Mouse (Mus musculus) layer of hippocampus, adult 8-10 months (tissue): ENCODE data around the gene Olfr281. TPM values are rescaled to one million over a fixed set of nuclear protein-coding genes. Genes with fewer than 3 reads are reported as not detected.

ENCODE experiments used
- DNase-seq, 2 experiments: peaks; one replicate each; pipeline ENCODE4 v3.0.0; 2022; ENCODE audit warnings: low spot score in 2 of 2
- total RNA-seq, 4 experiments: library from RNA; stranded (reverse); gene quantifications; 2 replicates each; pipeline ENCODE4 v1.2.4; 2022

The Olfr281 gene
- total RNA-seq, 4 experiments from 2014 or later: not detected

GRCm38 (mm10) chr15:98483907-98484886 lies 31.8 kb downstream of the Olfr281 start:
- DNase-seq: no peak

DNA sequence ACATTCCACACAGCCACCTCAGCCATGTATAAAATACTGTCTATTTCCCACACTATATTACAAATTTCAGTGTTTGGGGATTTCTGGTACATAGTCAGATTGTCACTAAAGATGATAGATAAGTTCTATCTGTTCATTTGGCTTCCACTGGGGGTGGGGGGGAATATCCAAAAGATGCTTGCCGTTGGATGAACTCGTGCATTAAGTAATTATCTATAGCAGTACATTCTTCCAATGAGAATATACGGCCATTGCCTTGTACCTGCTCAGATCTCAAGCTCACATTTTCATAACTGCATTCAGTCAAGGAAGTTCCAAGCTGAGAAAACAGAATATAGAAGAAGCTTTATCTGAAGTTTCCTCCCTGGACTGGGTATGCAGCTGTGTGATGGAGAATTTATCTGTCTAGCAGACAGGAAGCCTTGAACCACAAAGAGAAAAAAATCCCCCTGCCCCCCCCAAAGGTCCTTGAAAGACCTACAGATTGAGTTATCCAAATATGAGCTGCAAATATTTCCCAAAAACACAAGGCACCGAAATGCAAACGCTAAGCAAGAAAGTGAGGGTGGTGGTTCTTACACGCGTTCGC lies 34.1 kb downstream of the Olfr281 start:
- no peak for DNase-seq

DNA sequence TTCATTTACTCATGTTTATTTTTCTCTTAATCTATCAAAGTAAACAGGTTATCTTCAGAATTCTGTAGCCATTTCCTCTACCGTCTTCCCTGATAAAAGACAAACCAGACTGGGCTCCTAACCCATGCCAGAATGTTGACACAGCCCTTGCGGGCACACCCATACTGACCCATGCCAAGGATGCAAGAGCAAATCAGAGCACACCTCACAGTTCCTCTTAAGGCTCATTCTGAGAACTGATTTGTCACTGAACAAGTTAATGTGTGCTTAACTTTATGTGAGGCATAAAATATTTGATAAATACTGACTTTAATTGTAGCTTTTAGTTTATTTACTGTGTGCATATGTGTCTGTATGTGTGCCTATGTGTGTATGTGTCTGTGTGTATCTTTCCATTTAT lies 38.9 kb downstream of the Olfr281 start:
- no peak for DNase-seq

DNA sequence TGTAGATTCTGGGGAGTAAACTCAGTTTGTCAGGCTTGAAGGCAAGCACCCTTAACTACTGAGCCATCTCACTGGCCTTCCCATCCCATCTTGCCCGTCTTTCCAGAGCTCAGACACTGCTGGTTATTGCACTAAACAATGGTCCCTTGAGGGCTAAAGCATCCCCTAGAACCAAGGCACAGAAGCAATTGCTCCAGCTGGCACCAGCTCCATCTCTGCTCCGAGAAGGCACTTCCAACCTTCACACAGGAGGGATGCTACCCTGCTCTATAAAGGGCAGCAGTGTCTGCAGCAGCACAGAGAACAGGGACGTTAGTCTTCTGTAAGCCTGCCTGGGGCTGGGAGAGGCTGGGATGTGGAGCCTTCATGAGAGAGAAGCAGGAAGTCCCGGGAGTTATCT lies 39.7 kb downstream of the Olfr281 start, which contains the start of gene Olfr279:
TSS of gene Olfr279 (plus strand) at position 301 of the 400 bp plus-strand sequence.
- DNase-seq: no peak

GRCm38 (mm10) chr15:98497631-98498030 lies 45.2 kb downstream of the Olfr281 start:
- no peak for DNase-seq

- no peak for DNase-seq
These were observed 50.9 kb downstream of the Olfr281 start for GRCm38 (mm10) chr15:98503317-98503716.

DNA sequence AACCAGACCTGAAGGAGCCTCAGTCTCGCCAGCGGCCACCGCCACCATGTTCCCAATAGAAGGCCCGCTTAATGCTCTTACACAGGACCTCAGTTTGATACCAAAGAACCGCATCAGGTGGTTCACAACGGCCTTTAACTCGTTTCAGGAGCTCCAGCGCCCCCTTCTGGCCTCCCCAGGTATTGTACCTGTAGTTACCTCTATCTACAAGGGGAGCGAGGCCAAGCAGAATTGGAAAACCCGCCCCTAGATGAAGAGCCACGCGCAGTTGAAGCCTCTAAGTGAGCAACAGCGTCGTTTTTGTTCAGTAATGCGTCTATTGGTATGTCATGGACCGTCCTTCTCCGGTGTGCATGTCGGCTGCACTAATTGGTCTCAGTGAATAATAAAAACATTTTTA lies 52.1 kb downstream of the Olfr281 start:
- peak in 1 of 2 experiments; percentile 52 for DNase-seq

DNA sequence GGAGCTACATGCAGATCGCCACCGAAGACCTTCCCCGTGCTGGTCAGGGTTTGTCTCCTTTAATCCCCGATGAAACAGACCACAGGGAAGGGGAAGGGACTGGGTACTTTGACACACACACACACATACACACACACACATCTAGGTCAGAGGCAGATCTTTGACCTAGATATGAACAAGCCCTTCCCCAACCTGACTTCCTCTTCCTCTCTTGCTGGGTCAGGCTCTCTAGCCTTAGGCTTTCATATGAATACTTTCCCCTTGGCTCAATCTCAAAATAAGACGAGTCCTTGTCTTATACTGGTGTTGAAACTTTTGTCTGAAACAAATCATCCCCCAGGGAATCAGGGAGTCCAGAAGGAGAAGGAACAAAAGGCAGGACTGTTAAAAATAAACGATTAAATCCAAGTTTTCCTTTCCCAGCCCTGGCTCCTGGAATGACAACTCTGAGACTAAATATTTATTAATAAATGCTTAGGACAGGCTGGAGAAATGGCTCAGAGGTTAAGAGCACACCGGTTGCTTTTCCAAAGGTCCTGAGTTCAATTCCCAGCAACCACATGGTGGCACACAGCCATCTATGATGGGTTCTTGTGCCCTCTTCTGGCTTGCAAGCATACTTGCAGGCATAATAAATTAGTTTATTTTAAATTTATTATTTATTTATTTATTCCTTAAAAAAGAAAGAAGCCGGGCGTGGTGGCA lies 54.0 kb downstream of the Olfr281 start:
- DNase-seq: no peak

GRCm38 (mm10) chr15:98507321-98507720 lies 54.9 kb downstream of the Olfr281 start:
- no peak for DNase-seq

GRCm38 (mm10) chr15:98509387-98509786 lies 57.0 kb downstream of the Olfr281 start:
- DNase-seq: no peak

Other genes with a start within 250 kb of the Olfr281 start
- under 1 TPM in 3 of 4 experiments, not detected in 1; 0.21 to 0.45 (median 0.27) TPM for gene Gm44579, start 231.6 kb upstream of the Olfr281 start, total RNA-seq
- 1 to 10 TPM; 4.1 to 5.4 (median 4.4) TPM for gene Olfr287, start 231.5 kb upstream of the Olfr281 start, total RNA-seq
- gene Olfr286, start 218.1 kb upstream of the Olfr281 start, total RNA-seq: not detected
- not detected for gene H1fnt, start 195.3 kb upstream of the Olfr281 start, total RNA-seq
- 1 to 10 TPM; 6.5 to 7.7 (median 6.8) TPM for gene Zfp641, start 156.4 kb upstream of the Olfr281 start, total RNA-seq
- gene Olfr285, start 135.2 kb upstream of the Olfr281 start, total RNA-seq: not detected
- not detected for gene Olfr284, start 111.6 kb upstream of the Olfr281 start, total RNA-seq
- gene Olfr283, start 71.6 kb upstream of the Olfr281 start, total RNA-seq: not detected
- not detected for gene Olfr282, start 21.4 kb upstream of the Olfr281 start, total RNA-seq
- not detected for gene OR5BS1P, start 17.3 kb downstream of the Olfr281 start, total RNA-seq
- gene Lalba, start 30.1 kb downstream of the Olfr281 start, total RNA-seq: not detected
- not detected for gene Olfr279, start 39.8 kb downstream of the Olfr281 start, total RNA-seq
- gene Kansl2, start 81.7 kb downstream of the Olfr281 start, total RNA-seq: 10 to 100 TPM; 54.1 to 60.0 (median 57.2) TPM
- 10 to 100 TPM; 37.3 to 43.8 (median 42.7) TPM for gene Ccnt1, start 118.3 kb downstream of the Olfr281 start, total RNA-seq
- not detected for gene 4930415O20Rik, start 118.4 kb downstream of the Olfr281 start, total RNA-seq
- 10 to 100 TPM; 47.3 to 58.6 (median 52.2) TPM for gene Adcy6, start 157.5 kb downstream of the Olfr281 start, total RNA-seq
- 100 to 1,000 TPM; 163 to 193 (median 176) TPM for gene Cacnb3, start 178.3 kb downstream of the Olfr281 start, total RNA-seq
- gene Ddx23, start 210.3 kb downstream of the Olfr281 start, total RNA-seq: 10 to 100 TPM; 76.3 to 89.4 (median 85.9) TPM
- 1 to 10 TPM; 6.3 to 8.7 (median 7.3) TPM for gene Rnd1, start 224.9 kb downstream of the Olfr281 start, total RNA-seq